Mouse (Mus musculus) liver, embryonic 13.5 days (tissue): ENCODE results near the gene Rps6kc1. TPM values are rescaled to one million over a fixed set of nuclear protein-coding genes. Genes with fewer than 3 reads are reported as not detected.

Experiments
- ATAC-seq: fragments of 200-750 bp; cut with Nextera tagmentation; 2 replicates; pipeline ENCODE4 v1.8.0; 2017; ENCODE audit warnings: low read depth, mild to moderate bottlenecking, moderate number of reproducible peaks, moderate library complexity
- DNase-seq: peaks from one replicate; pipeline ENCODE4 v3.0.0; 2022
- H3K27ac ChIP-seq: fragments of 300-500 bp; sonication (generic); 2 replicates; pipeline ENCODE4 v1.5.1; 2015; ENCODE audit warnings: moderate library complexity, mild to moderate bottlenecking, inconsistent platforms
- H3K27me3 ChIP-seq: fragments of 300-500 bp; sonication (generic); 2 replicates; pipeline ENCODE4 v1.6.1; 2015; ENCODE audit warnings: mild to moderate bottlenecking, inconsistent platforms
- H3K36me3 ChIP-seq: fragments of 300-500 bp; sonication (generic); 2 replicates; pipeline ENCODE4 v1.6.1; 2015; ENCODE audit warnings: mild to moderate bottlenecking, inconsistent platforms
- H3K4me1 ChIP-seq: fragments of 300-500 bp; sonication (generic); replicated peaks from 2 replicates; pipeline ENCODE4 v1.6.1; 2015; ENCODE audit warnings: inconsistent platforms
- H3K4me2 ChIP-seq: fragments of 300-500 bp; sonication (generic); 2 replicates; pipeline ENCODE4 v1.6.1; 2015; ENCODE audit warnings: inconsistent platforms, mild to moderate bottlenecking, moderate library complexity
- H3K4me3 ChIP-seq: fragments of 300-500 bp; sonication (generic); replicated peaks from 2 replicates; pipeline ENCODE4 v1.5.1; 2015; ENCODE audit warnings: mild to moderate bottlenecking, inconsistent platforms
- H3K9ac ChIP-seq: fragments of 300-500 bp; sonication (generic); 2 replicates; pipeline ENCODE4 v1.6.1; 2015; ENCODE audit warnings: mild to moderate bottlenecking, inconsistent platforms
- H3K9me3 ChIP-seq: fragments of 300-500 bp; sonication (generic); replicated peaks from 2 replicates; pipeline ENCODE4 v1.6.1; 2016; ENCODE audit warnings: inconsistent platforms
- WGBS: fragments of 180-500 bp; shearing (Covaris S2); methylation state at CpG from one replicate; pipeline ENCODE4 v1.1.7; 2015; ENCODE audit not compliant: insufficient replicate concordance; 5-methylcytosine and 5-hydroxymethylcytosine counted together
- polyA plus RNA-seq: library from polyadenylated mRNA; unstranded; fragments of >200 nt; fragmentation: Nextera tagmentation; extraction: Ambion mirVana; gene quantifications from 2 replicates; pipeline ENCODE4 v1.2.1, GENCODE M21; 2015

Rps6kc1 gene
- polyA plus RNA-seq, 1 experiment from 2014 or later = 3.6 TPM

DNA sequence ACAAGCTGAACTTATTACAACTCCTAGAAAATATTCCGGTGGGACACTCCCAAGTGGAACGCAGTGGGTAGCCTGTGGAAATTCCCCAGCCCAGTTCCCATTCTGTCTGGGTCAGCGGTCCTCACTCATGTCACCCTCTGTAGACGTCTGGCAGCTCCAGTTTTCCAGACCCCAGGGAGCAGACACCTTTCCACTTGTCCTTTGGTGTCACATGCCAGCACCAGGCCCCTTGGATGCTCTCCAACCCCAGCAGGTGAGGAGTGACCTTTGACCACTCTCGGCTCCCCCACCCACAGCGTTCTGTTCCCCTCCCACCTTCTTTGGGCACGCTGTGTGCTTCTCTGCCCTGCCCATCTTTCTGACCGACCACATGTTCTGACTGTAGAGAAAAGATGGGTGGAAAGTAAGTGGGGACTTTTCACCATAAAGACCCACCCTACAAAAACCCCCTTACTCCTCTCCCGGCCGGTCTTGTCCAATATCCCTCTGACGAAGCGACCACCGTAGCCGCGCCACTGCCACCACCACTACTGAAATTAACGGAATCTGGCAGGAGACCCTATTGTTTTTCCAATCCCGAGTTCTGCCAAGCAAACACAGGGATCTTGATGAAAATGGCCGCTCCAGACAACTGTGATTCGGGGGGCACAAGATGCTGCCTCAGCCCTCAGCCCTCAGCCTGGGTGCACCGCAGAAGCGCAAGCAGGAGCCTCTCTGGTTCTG lies 246.6 kb downstream of the Rps6kc1 start:
- H3K27me3 ChIP-seq = no peaks in the 10 kb centered on the region
- no peak overlapping the region for H3K4me3 ChIP-seq
- no peaks in the 10 kb centered on the region for H3K36me3 ChIP-seq
- H3K27ac ChIP-seq = no peak overlapping the region
- DNase-seq = no peak
- no peaks in the 10 kb centered on the region for H3K4me1 ChIP-seq
- no peak for ATAC-seq
- no peak overlapping the region for H3K4me2 ChIP-seq
- 76% methylated on average over 21 of the region's 21 CpGs for WGBS
- H3K9me3 ChIP-seq = no peaks in the 10 kb centered on the region
- H3K9ac ChIP-seq = no peak overlapping the region

DNA sequence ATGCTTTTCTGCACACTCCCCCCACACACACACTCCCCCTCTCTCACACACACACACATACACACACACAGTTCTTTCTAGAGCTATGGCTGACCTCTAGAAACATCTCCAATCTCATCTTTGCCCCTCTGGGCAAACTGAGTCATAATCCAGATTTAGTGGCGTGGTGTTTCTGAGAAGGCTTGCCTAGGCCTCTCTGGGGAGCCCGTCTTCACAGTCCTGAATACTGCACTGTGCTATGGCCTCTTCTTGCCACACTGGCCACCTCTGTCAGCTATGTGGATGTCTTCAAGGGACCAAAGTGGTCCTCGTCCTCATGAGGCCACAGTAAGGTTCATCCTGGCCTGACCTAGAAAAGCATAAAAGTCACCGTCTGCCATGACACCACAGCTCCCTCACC lies 247.6 kb downstream of the Rps6kc1 start:
- Histone ChIP-seq H3K4me3 (no peak overlapping the region), H3K27ac (no peak overlapping the region), H3K27me3 (no peaks in the 10 kb centered on the region), H3K4me1 (no peaks in the 10 kb centered on the region), H3K9ac (no peak overlapping the region), H3K9me3 (no peaks in the 10 kb centered on the region), H3K4me2 (no peak overlapping the region), H3K36me3 (no peaks in the 10 kb centered on the region)
- DNase-seq (no peak), ATAC-seq (no peak)
- 67% methylated on average over 4 of the region's 4 CpGs for WGBS

DNA sequence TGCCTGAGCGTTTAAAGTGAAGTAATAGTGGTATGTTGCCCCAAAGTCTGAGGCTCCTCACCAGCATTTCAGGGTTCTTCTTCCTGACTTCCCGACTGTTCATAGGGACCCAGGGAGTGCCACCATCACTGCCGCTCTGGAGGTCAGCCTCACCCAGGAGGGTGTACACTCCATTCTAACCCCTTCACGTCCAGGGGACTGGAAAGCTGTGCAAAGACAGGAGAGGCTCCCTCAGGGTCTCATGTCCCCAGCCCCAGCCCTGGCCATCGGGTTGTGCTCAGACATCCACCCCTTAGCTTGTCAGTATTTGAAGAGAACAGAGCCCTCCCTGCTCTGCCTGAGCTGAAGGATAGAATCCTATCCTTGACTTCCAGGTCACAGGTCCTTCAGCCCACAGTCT lies 248.8 kb downstream of the Rps6kc1 start:
- Histone ChIP-seq H3K27ac (no peak overlapping the region), H3K9me3 (no peaks in the 10 kb centered on the region), H3K4me3 (no peak overlapping the region), H3K36me3 (no peaks in the 10 kb centered on the region), H3K4me1 (no peaks in the 10 kb centered on the region), H3K4me2 (no peak overlapping the region), H3K27me3 (no peaks in the 10 kb centered on the region), H3K9ac (no peak overlapping the region)
- DNase-seq (no peak), ATAC-seq (no peak)
- WGBS = 67% methylated on average over 5 of the region's 5 CpGs

DNA sequence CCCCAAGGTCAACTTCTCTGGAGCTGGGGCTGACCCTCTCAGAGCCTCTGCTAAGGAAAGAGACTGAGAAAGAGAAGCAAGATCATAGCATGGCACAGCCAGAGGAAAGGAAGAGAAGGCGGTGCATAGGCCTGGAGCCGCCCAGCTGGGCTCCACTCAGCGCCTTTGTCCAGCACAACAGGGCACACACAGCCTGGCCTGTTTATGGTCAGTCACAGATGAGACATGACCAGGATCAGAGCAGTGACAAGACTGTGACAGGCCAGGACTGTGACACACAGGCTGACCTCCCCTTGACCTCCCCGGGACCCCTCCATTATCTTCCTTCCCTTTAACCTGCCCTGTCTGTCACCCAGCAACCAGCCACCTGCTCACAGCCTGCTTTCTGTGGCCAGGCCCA lies 249.8 kb downstream of the Rps6kc1 start:
- no peaks in the 10 kb centered on the region for H3K27me3 ChIP-seq
- 55% methylated on average over 4 of the region's 4 CpGs for whole genome bisulfite sequencing
- H3K9ac ChIP-seq = no peak overlapping the region
- ATAC-seq (0 out of 2 replicates have a peak, but pooled peaks have one; percentile 25), DNase-seq (no peak)
- H3K4me3 ChIP-seq = no peak overlapping the region
- H3K4me1 ChIP-seq = no peaks in the 10 kb centered on the region
- H3K36me3 ChIP-seq = no peaks in the 10 kb centered on the region
- H3K27ac ChIP-seq = no peak overlapping the region
- no peaks in the 10 kb centered on the region for H3K9me3 ChIP-seq
- H3K4me2 ChIP-seq = no peak overlapping the region

DNA sequence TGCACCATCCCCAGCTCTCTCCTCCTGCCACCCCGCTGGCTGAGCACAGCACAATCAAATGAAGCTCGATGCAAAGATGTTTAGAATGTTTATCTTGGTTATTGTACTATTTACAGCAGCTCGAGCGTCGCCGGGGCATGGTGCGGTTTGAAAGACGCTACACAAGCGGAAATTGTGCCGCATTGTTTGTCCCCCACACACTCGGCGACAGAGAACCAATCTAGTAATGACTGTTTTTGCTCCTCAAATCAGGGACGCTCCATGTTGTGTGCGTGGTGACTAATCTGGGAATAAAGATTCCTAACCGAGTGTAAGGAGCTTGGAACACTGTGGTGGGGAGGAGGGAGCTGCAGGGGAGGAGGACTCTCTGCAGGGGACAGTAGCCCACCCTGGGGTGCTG lies 250.3 kb downstream of the Rps6kc1 start:
- Histone ChIP-seq H3K4me3 (no peak overlapping the region), H3K27ac (no peak overlapping the region), H3K4me1 (no peaks in the 10 kb centered on the region), H3K36me3 (no peaks in the 10 kb centered on the region), H3K9me3 (no peaks in the 10 kb centered on the region), H3K4me2 (no peak overlapping the region), H3K27me3 (no peaks in the 10 kb centered on the region), H3K9ac (no peak overlapping the region)
- whole genome bisulfite sequencing = 71% methylated on average over 15 of the region's 15 CpGs
- DNase-seq = no peak
- ATAC-seq = no peak

DNA sequence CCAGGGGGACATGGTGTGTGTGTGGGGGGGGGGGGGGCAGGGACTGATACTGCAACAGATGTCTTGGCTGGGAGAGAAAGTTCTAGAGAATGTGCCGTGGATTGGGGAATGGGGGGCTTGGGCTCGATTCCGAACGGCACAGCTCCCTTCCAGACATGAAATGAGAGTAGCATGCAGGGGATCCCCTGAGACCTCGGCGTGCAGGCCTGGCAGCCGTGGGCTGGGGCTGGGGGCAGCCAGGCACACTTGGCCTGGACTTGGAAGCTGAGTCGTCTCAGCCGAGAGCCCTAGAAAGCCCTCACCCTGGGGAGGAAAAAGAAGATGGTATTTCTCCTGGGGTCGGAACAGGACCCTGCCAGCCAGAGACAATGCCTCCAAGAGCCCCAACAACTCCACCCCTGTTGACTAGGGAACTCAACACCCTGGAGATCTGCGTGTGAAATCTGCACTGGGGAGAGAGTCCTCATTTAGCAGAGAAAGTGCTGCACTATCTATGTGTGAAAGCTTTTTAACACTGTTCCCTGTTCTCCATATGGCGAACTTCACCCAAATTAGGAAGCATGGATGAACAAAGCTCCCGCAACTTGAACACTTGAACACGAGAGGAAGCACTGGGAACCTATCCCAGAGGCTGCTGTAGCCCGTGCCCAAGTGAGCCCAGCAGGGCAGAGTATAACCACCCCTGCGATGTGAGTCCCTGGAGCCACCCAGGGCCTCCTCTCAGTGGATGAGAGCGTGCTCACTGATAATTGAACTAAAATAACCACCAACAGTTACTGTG lies 251.7 kb downstream of the Rps6kc1 start:
- H3K4me1 ChIP-seq = no peaks in the 10 kb centered on the region
- no peak overlapping the region for H3K4me2 ChIP-seq
- no peak overlapping the region for H3K4me3 ChIP-seq
- ATAC-seq (no peak), DNase-seq (no peak)
- H3K9ac ChIP-seq = no peak overlapping the region
- no peak overlapping the region for H3K27ac ChIP-seq
- no peaks in the 10 kb centered on the region for H3K36me3 ChIP-seq
- no peaks in the 10 kb centered on the region for H3K9me3 ChIP-seq
- no peaks in the 10 kb centered on the region for H3K27me3 ChIP-seq
- 60% methylated on average over 17 of the region's 17 CpGs for WGBS

DNA sequence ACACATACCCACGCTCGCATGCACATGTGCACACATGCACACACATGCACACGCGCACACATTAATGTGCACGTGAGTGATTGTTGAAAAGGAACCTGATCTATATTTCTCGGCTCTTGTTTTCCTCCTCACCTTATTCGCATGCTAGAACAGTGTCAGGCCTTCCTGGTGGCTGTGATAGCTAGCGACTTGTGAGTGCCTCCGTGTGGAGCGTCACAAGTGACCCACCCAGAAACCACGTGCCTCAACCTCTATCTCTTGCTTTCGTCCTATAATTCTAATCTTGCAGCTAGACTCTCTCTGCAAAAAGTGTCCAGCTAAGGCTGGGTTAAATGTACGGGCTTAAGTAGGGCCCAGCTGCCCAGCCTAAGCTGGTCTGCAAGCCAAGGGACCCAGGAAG lies 253.3 kb downstream of the Rps6kc1 start:
- no peak for ATAC-seq
- no peak for DNase-seq
- Histone ChIP-seq H3K36me3 (no peaks in the 10 kb centered on the region), H3K4me3 (no peak overlapping the region), H3K27me3 (no peaks in the 10 kb centered on the region), H3K27ac (no peak overlapping the region), H3K9ac (no peak overlapping the region), H3K4me1 (no peaks in the 10 kb centered on the region), H3K4me2 (no peak overlapping the region), H3K9me3 (no peaks in the 10 kb centered on the region)
- WGBS = 71% methylated on average over 13 of the region's 13 CpGs

DNA sequence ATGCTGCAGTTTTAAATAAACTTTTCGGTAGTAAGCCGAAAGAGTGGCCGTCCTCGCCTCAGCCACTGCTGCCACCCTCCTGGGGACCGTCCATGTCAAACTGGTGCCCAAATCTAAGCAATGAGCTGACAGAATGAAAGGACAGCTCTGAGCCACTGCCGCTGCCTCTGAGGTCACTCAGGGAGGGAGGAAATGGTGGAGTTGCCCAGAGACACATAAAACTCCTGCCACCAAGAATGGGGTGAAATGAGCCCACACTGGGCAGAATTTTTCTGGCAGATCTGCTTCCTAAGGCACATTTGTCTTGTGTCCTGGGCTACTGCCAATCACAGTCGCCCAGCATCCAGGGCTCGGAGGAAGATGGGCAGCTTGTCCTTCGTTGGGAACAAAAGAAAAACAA lies 255.5 kb downstream of the Rps6kc1 start:
- H3K27ac ChIP-seq = no peak overlapping the region
- ATAC-seq = no peak

DNA sequence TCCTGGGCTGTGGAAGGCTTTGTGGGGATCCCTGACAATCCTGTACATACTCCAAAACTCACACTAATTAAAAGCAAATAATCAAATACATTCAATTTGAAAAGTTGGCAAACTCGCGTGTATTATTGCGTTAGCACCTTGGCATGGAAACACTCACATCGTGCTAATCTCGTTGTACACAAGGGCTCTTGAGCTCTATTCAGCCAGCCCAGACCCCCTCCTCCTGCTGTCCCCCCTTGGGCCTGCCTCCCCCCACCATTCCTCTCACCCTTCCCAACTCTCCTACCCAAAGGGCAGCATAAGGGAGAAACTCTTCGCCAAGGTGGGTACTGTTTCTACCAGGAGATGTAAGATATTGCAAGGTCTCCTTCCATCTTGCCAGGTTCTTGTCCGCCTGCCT lies 255.9 kb downstream of the Rps6kc1 start:
- H3K4me3 ChIP-seq = no peak overlapping the region
- H3K4me1 ChIP-seq = no peaks in the 10 kb centered on the region
- DNase-seq = no peak
- H3K9me3 ChIP-seq = no peaks in the 10 kb centered on the region
- WGBS = 81% methylated on average over 7 of the region's 7 CpGs
- H3K4me2 ChIP-seq = no peak overlapping the region
- no peak overlapping the region for H3K9ac ChIP-seq
- no peaks in the 10 kb centered on the region for H3K36me3 ChIP-seq
- no peaks in the 10 kb centered on the region for H3K27me3 ChIP-seq
- no peak for ATAC-seq
- H3K27ac ChIP-seq = no peak overlapping the region

More for the DNA sequence above, 255.5 kb downstream of the Rps6kc1 start:
- DNase-seq = no peak
- 59% methylated on average over 9 of the region's 9 CpGs for WGBS
- Histone ChIP-seq H3K36me3 (no peaks in the 10 kb centered on the region), H3K9ac (no peak overlapping the region), H3K4me3 (no peak overlapping the region), H3K4me1 (no peaks in the 10 kb centered on the region), H3K4me2 (no peak overlapping the region), H3K27me3 (no peaks in the 10 kb centered on the region), H3K9me3 (no peaks in the 10 kb centered on the region)

DNA sequence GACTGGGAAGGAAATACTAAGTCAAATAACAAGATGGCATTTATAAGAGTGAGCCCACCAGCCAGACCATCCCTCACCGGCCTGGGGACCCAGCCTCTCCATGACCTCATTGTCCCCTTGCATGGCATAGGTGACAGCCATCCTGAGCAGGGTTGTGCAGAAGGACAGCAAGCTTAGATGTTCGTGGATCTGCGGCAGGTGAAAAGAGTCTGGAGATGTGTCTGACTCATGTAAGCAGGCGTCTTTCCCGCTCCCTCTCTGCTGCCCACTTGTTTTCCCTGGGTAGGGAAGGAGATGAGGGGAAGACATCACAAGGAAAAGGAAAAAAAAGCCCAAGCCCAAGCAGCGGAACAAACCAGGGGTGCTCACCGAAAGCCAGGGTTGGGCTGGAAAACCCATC lies 256.5 kb downstream of the Rps6kc1 start:
- no peaks in the 10 kb centered on the region for H3K9me3 ChIP-seq
- no peak overlapping the region for H3K4me2 ChIP-seq
- DNase-seq = no peak
- no peak overlapping the region for H3K4me3 ChIP-seq
- H3K4me1 ChIP-seq = no peaks in the 10 kb centered on the region
- H3K36me3 ChIP-seq = no peaks in the 10 kb centered on the region
- no peak overlapping the region for H3K27ac ChIP-seq
- H3K27me3 ChIP-seq = no peaks in the 10 kb centered on the region
- WGBS = 75% methylated on average over 7 of the region's 7 CpGs
- H3K9ac ChIP-seq = no peak overlapping the region
- ATAC-seq = no peak

DNA sequence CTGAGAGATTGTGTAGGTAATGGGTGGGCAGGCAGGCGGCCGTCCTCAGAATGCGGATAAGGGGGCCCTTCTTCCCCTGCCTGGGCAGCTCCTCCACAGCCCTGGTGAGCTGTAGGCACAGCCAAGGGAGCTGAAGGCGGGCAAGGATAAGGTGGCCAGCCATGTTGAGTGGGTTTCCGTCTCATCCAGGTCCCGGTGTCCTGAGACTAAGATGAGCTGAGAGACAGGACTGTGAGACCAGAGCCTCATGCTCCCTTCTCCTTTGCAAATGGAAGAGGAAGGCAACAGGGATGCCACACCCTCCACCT lies 256.9 kb downstream of the Rps6kc1 start:
- WGBS = 78% methylated on average over 6 of the region's 6 CpGs
- no peak for ATAC-seq

More for the DNA sequence above, 256.9 kb downstream of the Rps6kc1 start:
- no peak for DNase-seq
- Histone ChIP-seq H3K27me3 (no peaks in the 10 kb centered on the region), H3K9me3 (no peaks in the 10 kb centered on the region), H3K4me2 (no peak overlapping the region), H3K9ac (no peak overlapping the region), H3K4me1 (no peaks in the 10 kb centered on the region), H3K36me3 (no peaks in the 10 kb centered on the region), H3K27ac (no peak overlapping the region), H3K4me3 (no peak overlapping the region)
